Mouse (Mus musculus): ENCODE data around the gene Tmem220. TPM values are rescaled to one million over a fixed set of nuclear protein-coding genes. Genes with fewer than 3 reads are reported as not detected.

Gene Tmem220
- 1 to 10 TPM in 2 of 4 experiments, under 1 TPM in 2; 0.65 to 1.2 (median 0.90) TPM for total RNA-seq (2022)

- DNase-seq (ENCODE audit: low spot score in 2 of 2), result peak; percentile 83 to 91
Measured at GRCm38 (mm10) chr11:67024867-67025477, at the start of gene Tmem220. Gene Tmem220, plus strand, starts transcription at chr11:67025154.

GRCm38 (mm10) chr11:66975606-66976330, 49.2 kb upstream of the Tmem220 start:
- no peak for DNase-seq (ENCODE audit: low spot score in 2 of 2)

- no peak for DNase-seq (ENCODE audit: low spot score in 2 of 2)
Measured at GRCm38 (mm10) chr11:66981336-66982115, 43.4 kb upstream of the Tmem220 start.

GRCm38 (mm10) chr11:66982794-66983193, 42.2 kb upstream of the Tmem220 start:
- DNase-seq (ENCODE audit: low spot score in 2 of 2), result peak in 1 of 2 experiments; percentile 21

GRCm38 (mm10) chr11:66983422-66984164, 41.4 kb upstream of the Tmem220 start:
- DNase-seq (ENCODE audit: low spot score in 2 of 2), result no peak

- DNase-seq (ENCODE audit: low spot score in 2 of 2), result peak; percentile 35 to 49
Measured at GRCm38 (mm10) chr11:66984165-66985135, 40.5 kb upstream of the Tmem220 start.

- DNase-seq (ENCODE audit: low spot score in 2 of 2), result no peak
Measured at GRCm38 (mm10) chr11:66985136-66985702, 39.7 kb upstream of the Tmem220 start.

GRCm38 (mm10) chr11:66992150-66992549, 32.8 kb upstream of the Tmem220 start:
- DNase-seq (ENCODE audit: low spot score in 2 of 2), result no peak

GRCm38 (mm10) chr11:66993674-66994073, 31.3 kb upstream of the Tmem220 start:
- no peak for DNase-seq (ENCODE audit: low spot score in 2 of 2)

GRCm38 (mm10) chr11:66996446-66996845, 28.5 kb upstream of the Tmem220 start:
- DNase-seq (ENCODE audit: low spot score in 2 of 2), result no peak

GRCm38 (mm10) chr11:66998467-66999403, 26.2 kb upstream of the Tmem220 start:
- DNase-seq (ENCODE audit: low spot score in 2 of 2), result no peak

- no peak for DNase-seq (ENCODE audit: low spot score in 2 of 2)
Measured at GRCm38 (mm10) chr11:67000671-67001070, 24.3 kb upstream of the Tmem220 start.

GRCm38 (mm10) chr11:67001717-67002116, 23.2 kb upstream of the Tmem220 start:
- no peak for DNase-seq (ENCODE audit: low spot score in 2 of 2)

- DNase-seq (ENCODE audit: low spot score in 2 of 2), result no peak
Measured at GRCm38 (mm10) chr11:67002911-67003310, 22.0 kb upstream of the Tmem220 start.

- DNase-seq (ENCODE audit: low spot score in 2 of 2), result no peak
Measured at GRCm38 (mm10) chr11:67007961-67008360, 17.0 kb upstream of the Tmem220 start.

- no peak for DNase-seq (ENCODE audit: low spot score in 2 of 2)
Measured at GRCm38 (mm10) chr11:67008528-67008927, 16.4 kb upstream of the Tmem220 start.

GRCm38 (mm10) chr11:67010430-67010829, 14.5 kb upstream of the Tmem220 start:
- no peak for DNase-seq (ENCODE audit: low spot score in 2 of 2)

GRCm38 (mm10) chr11:67011635-67012034, 13.3 kb upstream of the Tmem220 start:
- no peak for DNase-seq (ENCODE audit: low spot score in 2 of 2)
